Mouse (Mus musculus): ENCODE measurements around the gene Tomm20.

GRCm38 (mm10) chr8:126961516-126961915 is 15.9 kb upstream of the Tomm20 start:
- TF ChIP-seq POLR2A (IDR thresholded peaks at IDR 0.05; ENCODE audit: control insufficient read depth, extremely low read depth, insufficient read depth, low read length, poor library complexity) (no peak), CTCF (IDR thresholded peaks at IDR 0.05; ENCODE audit: borderline replicate concordance, control insufficient read depth, extremely low read depth, insufficient read depth, low read length, poor library complexity) (no peak)
